Mouse (Mus musculus): ENCODE results near the gene Ntpcr.

Ntpcr gene

DNA sequence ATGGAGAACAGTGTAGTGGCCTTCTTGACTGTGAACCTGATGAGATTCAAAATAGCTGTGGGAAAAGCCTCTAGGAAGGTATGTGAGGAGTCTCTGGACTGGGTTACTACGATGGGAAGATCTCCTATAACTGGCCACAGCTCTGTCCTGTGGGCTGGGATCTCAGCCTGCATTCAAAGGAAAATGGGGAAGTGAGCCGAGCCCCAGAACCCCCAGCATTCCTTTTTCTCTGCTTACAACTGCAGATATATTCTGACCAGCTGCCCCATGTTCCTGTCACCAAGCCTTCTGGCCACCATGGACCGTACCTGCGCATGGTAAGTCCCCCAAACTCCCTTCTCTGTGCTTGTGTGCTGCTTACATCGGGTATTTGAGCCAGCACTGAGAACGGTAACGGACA lies at the start of gene Ntpcr:
Gene Ntpcr (plus strand): TSS at position 218 of the 400 bp plus-strand sequence.
- DNase-seq (ENCODE audit: low read depth in 2 of 2, low spot score in 2 of 2): no peak

GRCm38 (mm10) chr8:125680851-125681408 lies 48.8 kb upstream of the Ntpcr start:
- DNase-seq (ENCODE audit: low read depth in 2 of 2, low spot score in 2 of 2): no peak

- DNase-seq (ENCODE audit: low read depth in 2 of 2, low spot score in 2 of 2): no peak
Measured at GRCm38 (mm10) chr8:125685216-125685760, 44.5 kb upstream of the Ntpcr start.

DNA sequence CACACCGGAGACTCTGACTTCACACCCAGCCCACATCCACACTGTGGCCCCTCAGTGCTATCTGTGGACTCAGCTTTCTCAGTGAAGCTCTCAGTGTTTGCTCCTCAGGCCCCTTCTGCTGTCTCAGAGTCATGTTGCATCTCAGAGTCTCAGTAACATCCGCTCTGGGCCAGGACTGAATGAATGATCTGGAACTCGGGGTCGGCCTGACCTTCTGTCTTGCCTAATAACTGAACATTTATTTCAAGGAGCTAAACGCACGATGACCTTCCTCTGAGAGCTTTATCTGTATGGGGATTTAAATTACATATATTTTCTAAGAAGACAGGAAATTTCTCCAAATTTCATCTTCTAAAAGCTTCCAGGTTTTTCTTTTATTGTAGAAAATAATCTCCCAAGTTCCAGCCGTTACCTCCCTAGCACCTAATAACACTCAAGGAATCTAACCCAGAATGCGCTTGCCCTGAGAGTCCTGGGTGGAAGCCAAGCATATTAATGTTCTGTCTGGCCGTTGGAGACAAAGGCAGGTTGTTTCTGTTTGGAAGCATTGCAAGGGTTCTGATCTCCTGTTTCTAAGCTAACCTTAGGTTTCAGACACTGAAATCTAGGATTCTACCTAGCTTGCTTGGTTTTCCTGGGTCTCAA lies 43.4 kb upstream of the Ntpcr start:
- DNase-seq (ENCODE audit: low read depth in 2 of 2, low spot score in 2 of 2): no peak

- DNase-seq (ENCODE audit: low read depth in 2 of 2, low spot score in 2 of 2): no peak
Measured at GRCm38 (mm10) chr8:125690166-125690915, 39.4 kb upstream of the Ntpcr start.

DNA sequence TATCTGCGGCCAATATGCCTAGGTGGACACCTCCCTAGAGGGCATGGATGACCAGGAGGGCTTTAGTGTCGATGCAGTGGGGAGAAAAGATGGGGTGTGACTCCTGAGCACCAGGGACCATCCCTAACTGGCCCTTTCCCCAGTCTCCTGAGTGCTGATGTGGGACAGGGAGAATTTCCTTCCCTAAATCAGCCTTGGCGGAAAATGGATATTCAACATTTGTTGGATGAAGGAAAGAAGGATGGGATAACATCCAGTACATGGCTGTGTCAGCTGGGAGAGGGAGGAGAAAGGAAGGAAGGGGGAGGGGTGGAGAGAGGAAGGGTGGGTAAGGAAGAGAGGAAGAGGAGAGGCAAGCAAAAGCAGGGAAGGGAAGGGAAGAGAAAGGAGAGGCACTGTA lies 38.8 kb upstream of the Ntpcr start:
- DNase-seq (ENCODE audit: low read depth in 2 of 2, low spot score in 2 of 2): no peak

GRCm38 (mm10) chr8:125692447-125692846 lies 37.3 kb upstream of the Ntpcr start:
- DNase-seq (ENCODE audit: low read depth in 2 of 2, low spot score in 2 of 2): no peak

GRCm38 (mm10) chr8:125693197-125693596 lies 36.6 kb upstream of the Ntpcr start:
- DNase-seq (ENCODE audit: low read depth in 2 of 2, low spot score in 2 of 2): no peak

DNA sequence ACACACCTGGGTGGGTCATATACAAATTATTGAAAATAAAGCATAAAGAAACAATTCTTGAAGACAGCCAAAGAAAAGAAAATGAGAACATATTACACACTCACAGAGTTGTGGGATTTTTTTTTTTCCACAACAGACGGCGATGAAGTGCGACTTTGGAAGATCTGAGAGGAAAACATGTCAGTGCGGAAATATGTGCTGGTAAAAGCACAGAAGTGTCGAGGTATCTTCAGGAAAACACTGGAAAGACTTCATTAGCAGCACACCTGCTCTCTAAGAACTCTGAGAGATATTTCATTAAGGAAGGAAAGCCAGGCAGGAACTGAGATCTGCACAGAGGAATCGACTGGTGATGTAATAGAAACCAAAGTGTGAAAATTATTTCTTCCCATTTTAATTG lies 33.8 kb upstream of the Ntpcr start:
- no peak for DNase-seq (ENCODE audit: low read depth in 2 of 2, low spot score in 2 of 2)

- no peak for DNase-seq (ENCODE audit: low read depth in 2 of 2, low spot score in 2 of 2)
Measured at GRCm38 (mm10) chr8:125699391-125700025, 30.3 kb upstream of the Ntpcr start.

DNA sequence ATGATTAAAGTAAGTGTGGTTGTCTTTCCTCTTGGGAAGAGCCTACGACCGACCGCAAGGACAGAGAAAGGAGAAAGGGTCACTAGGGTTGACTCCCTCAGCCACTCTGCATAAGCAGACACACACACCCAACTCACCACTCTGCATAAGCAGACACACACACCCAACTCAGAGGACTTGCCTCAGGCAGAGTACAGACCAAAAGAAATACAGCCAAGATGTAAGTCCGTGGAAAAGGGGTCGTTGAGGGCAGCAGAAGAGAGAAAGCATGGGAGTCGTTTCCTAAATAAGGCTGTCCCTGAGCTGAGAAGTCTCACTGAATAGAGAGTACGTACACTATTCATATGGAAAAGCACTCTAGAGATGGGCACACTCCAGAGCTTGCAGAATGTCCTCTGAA lies 29.4 kb upstream of the Ntpcr start:
- no peak for DNase-seq (ENCODE audit: low read depth in 2 of 2, low spot score in 2 of 2)

DNA sequence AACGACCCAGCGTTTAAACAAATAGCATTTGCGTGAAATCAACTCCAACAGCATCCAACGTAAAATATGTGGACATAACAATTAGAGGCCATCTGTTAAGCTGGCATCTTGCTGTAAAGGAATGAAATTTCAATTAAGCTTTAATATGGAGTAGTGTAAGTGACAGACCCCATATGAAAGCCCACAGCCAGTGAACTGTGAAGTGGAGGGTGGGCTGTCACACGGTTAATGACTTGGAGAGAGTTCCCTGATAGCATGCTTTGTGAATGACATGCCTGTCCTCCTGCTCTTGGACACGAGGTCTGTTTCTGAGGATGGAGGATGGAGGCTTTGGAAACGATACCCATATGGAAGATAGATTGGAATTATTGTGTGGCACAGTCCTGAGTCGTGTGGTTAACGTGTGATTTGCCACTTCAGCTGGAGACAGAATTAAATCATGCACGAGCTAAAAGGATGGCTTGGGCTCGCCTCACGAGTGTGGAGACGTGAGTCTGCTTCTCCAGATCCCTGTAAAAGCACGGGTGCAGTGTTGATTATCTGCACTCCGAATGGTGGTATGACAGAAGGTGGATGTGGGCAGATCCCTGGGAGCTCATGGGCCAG lies 26.8 kb upstream of the Ntpcr start:
- no peak for DNase-seq (ENCODE audit: low read depth in 2 of 2, low spot score in 2 of 2)

DNA sequence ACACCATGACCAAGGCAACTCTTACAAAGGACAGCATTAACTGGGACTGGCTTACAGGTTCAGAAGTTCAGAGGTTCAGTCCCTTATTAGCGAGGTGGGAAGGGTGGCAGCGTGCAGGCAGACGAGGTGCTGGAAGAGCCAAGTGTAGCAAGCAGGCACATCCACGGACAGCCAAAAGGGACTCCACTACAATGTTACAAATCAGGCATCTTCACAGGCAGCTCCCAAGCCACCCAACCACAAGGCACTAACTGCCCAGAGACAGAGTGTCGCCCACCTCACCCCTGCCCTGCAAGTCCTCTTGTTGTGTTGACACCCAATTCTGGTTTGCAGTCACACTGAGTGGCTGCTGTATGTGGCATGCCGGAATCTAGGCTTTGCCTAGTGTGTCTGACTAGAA lies 25.3 kb upstream of the Ntpcr start:
- no peak for DNase-seq (ENCODE audit: low read depth in 2 of 2, low spot score in 2 of 2)

- no peak for DNase-seq (ENCODE audit: low read depth in 2 of 2, low spot score in 2 of 2)
Measured at GRCm38 (mm10) chr8:125705816-125706215, 23.9 kb upstream of the Ntpcr start.

DNA sequence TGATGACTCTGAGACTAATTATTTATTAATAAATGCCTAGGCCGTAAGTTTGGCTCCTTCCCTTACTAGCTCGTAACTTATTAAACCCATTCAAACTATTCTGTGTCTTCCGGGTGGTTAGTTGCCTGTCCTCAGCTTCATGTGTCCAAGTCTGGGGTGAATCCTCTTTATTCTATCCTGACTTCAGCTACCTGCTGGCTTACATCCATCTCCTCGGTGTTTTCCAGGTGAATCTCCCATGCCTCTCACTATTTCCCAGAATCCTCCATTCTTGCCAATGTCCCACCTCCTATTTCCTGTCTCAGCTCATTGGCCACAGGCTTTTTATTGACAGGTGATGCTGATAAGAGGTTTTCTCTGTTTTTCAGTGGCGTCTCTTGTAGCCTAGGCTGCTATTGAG lies 20.6 kb upstream of the Ntpcr start:
- no peak for DNase-seq (ENCODE audit: low read depth in 2 of 2, low spot score in 2 of 2)

DNA sequence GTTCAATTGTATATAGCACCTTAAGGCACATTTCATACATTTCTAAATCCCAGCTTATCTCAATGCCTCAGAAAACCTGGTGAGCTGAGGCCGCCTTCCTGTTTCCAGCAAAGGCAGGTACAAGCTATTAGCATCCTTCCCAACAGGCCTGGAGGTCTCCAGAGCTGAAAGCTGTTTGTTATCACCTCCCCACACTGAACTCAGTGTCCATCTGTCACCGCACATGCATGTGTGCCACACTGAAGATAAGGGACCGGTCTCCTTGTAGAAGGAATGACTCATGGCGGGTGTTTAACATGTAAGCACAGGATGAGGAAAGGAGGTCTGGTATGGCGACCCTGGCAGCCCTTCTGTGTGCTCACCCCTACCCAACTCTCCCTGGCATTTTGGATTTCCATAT lies 18.2 kb upstream of the Ntpcr start:
- DNase-seq (ENCODE audit: low read depth in 2 of 2, low spot score in 2 of 2): no peak

DNA sequence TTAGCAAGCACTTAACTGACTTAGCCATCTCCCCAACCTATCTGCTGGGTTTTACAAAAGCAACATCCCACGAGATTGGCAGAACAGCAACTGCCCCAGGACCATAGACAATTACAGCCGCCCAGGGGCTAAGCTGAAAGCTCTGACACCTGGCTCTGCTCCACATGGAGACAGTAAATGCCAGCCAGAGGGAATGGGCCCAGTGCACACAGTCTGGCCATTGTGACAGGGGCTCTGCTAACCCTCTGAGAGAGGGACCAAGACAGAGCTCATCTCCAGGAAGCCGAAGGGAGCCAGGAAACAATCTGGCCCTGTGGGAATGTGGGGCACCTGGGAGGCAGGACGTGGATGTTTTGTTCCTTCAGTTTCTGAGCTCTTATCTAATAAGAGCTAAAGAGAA lies 13.6 kb upstream of the Ntpcr start:
- no peak for DNase-seq (ENCODE audit: low read depth in 2 of 2, low spot score in 2 of 2)

DNA sequence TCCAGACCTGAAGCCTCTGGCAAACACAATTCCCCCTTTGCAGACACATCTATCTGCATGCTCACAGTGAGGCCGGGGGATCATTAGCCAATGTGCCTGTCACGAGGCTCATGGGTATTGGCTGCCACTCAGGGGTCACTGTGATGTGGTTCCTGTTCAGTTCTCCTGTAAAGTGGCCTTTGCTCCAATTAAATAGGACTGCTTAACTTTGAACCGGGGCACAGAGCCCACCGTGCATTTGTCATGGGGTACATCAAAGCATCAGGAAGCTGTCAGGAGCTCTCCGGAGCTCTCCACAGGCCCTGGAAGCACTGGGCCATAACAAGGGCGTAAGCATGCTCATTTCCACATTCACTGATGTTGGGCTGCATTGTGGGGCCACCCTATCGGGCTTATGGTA lies 13.2 kb upstream of the Ntpcr start:
- no peak for DNase-seq (ENCODE audit: low read depth in 2 of 2, low spot score in 2 of 2)

DNA sequence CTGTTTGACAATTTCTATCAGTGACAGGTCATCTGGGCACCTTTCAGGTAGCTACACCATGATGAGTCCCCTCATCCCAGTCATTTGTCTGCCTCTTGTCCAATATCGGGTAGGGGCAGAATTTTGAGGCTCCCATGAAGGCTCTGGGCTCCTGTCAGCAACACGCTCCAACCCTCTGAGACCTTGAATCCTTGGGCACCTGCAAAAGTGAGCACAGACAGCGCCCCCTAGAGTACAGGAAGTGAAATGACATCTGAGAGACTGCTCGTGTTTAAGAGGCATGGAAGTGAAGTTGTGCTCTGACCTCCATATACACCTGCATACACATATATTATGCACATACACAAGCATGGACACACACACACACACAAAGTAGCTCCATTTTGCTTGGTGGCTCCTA lies 10.8 kb upstream of the Ntpcr start:
- peak in 1 of 2 experiments; percentile 12 for DNase-seq (ENCODE audit: low read depth in 2 of 2, low spot score in 2 of 2)

- no peak for DNase-seq (ENCODE audit: low read depth in 2 of 2, low spot score in 2 of 2)
Measured at GRCm38 (mm10) chr8:125722675-125723074, 7.1 kb upstream of the Ntpcr start.

DNA sequence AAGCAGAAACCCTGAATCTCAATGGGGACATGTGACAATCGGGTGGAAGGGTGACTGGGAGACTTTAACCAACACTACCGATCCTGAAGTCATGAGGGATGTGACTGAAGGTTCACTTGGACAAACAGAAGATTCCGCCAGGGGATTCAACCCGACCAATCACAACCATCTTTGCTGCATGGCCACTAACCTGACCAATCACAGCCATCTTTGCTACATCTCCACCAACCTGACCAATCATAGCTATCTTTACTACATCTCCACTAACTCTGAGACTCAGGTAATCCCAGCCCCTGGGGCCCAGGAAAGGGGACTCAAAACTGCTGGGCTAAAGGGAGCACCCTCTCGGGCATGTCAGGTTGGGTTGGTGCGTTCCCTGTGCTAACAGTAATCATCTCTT lies 6.3 kb upstream of the Ntpcr start:
- DNase-seq (ENCODE audit: low read depth in 2 of 2, low spot score in 2 of 2): no peak

Data from CD8-positive naive resting alpha-beta T cell, adult 2 months (primary cell).